Mouse (Mus musculus) kidney, adult 2 months (tissue): ENCODE data around the gene Gm47985.
"Not testable (repeated sequence)": the region's sequence is repeated elsewhere in the genome, so short reads cannot be mapped to it uniquely, and the experiment has no call there.

ENCODE experiments used
- CTCF ChIP-seq: fragments of 200-500 bp; conservative IDR thresholded peaks from 2 replicates; pipeline ENCODE4 v1.5.1; 2011; ENCODE audit warnings: low read depth, mild to moderate bottlenecking, control low read depth, low read length, moderate library complexity, mixed read lengths; ENCODE audit not compliant: insufficient read depth, insufficient read length
- POLR2A ChIP-seq: fragments of 200-500 bp; IDR thresholded peaks from one replicate; pipeline ENCODE4 v1.6.1; 2011; ENCODE audit warnings: low read depth, low read length, control low read depth

DNA sequence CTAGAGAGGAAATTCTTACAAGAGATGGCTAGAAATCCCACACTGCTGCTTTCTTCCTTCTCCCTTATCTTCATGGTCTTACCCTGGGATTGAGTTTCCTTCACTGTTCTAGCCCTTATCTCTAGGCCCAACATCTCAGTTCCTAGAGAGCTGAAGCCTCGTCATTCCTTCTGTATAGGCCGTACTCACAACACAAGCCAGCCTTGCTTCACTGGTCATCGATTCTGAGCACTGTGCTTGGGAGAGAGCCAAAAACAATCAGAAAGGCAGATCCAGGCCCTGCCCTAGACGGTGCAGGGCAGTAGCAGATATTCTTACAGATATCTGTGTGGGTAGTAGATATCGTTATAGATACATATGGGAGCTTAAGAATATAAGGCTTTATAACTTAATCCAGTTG is 20.4 kb downstream of the Gm47985 start:
- TF ChIP-seq POLR2A, CTCF: not testable (repeated sequence)
